Mouse (Mus musculus): Measurements from ENCODE around the gene Tubg2. TPM values are rescaled to one million over a fixed set of nuclear protein-coding genes. Genes with fewer than 3 reads are reported as not detected.

Tubg2 gene
- polyA plus RNA-seq, 1 experiment from 2014 or later = 1.8 TPM

GRCm38 (mm10) chr11:101166357-101166756 lies 10.7 kb downstream of the Tubg2 start:
- peaks cover 100% of the 10 kb centered on the region for H3K27me3 ChIP-seq (replicated peaks; ENCODE audit: control insufficient read depth, insufficient read depth, low read length)
- no peak overlapping the region for H3K27ac ChIP-seq (ENCODE audit: low read depth, low read length)
- H3K9ac ChIP-seq (ENCODE audit: low read depth, low read length) = no peak overlapping the region
- peaks cover 38% of the 10 kb centered on the region for H3K4me1 ChIP-seq (replicated peaks; ENCODE audit: control insufficient read depth, insufficient read depth, low read length)
- no peak overlapping the region for H3K4me2 ChIP-seq
- ATAC-seq (replicated peaks; ENCODE audit: low FRiP score) = no peak
- 62% methylated on average over 14 of the region's 14 CpGs for WGBS
- H3K36me3 ChIP-seq (ENCODE audit: control insufficient read depth, insufficient read depth, low read length) = peaks cover 7% of the 10 kb centered on the region
- no peak overlapping the region for H3K4me3 ChIP-seq (ENCODE audit: low read depth, low read length)
- no peaks in the 10 kb centered on the region for H3K9me3 ChIP-seq (ENCODE audit: control insufficient read depth, low read length)
- DNase-seq (ENCODE audit: low spot score) = no peak

GRCm38 (mm10) chr11:101167211-101167962 lies 11.7 kb downstream of the Tubg2 start:
- H3K9me3 ChIP-seq (ENCODE audit: control insufficient read depth, low read length) = no peaks in the 10 kb centered on the region
- peaks cover 7% of the 10 kb centered on the region for H3K36me3 ChIP-seq (ENCODE audit: control insufficient read depth, insufficient read depth, low read length)
- H3K4me3 ChIP-seq (ENCODE audit: low read depth, low read length) = no peak overlapping the region
- H3K9ac ChIP-seq (ENCODE audit: low read depth, low read length) = no peak overlapping the region
- peaks cover 46% of the 10 kb centered on the region for H3K4me1 ChIP-seq (replicated peaks; ENCODE audit: control insufficient read depth, insufficient read depth, low read length)
- H3K27ac ChIP-seq (ENCODE audit: low read depth, low read length) = no peak overlapping the region
- ATAC-seq (replicated peaks; ENCODE audit: low FRiP score) (no peak), DNase-seq (ENCODE audit: low spot score) (no peak)
- no peak overlapping the region for H3K4me2 ChIP-seq
- 47% methylated on average over 19 of the region's 19 CpGs for WGBS
- H3K27me3 ChIP-seq (replicated peaks; ENCODE audit: control insufficient read depth, insufficient read depth, low read length) = peaks cover 100% of the 10 kb centered on the region

GRCm38 (mm10) chr11:101167963-101168300 lies 12.2 kb downstream of the Tubg2 start:
- no peak overlapping the region for H3K4me2 ChIP-seq
- DNase-seq (ENCODE audit: low spot score) (no peak), ATAC-seq (replicated peaks; ENCODE audit: low FRiP score) (no peak)
- no peaks in the 10 kb centered on the region for H3K9me3 ChIP-seq (ENCODE audit: control insufficient read depth, low read length)
- peaks cover 99% of the 10 kb centered on the region for H3K27me3 ChIP-seq (replicated peaks; ENCODE audit: control insufficient read depth, insufficient read depth, low read length)
- 33% methylated on average over 8 of the region's 8 CpGs for WGBS
- H3K9ac ChIP-seq (ENCODE audit: low read depth, low read length) = no peak overlapping the region
- H3K4me3 ChIP-seq (ENCODE audit: low read depth, low read length) = no peak overlapping the region
- H3K36me3 ChIP-seq (ENCODE audit: control insufficient read depth, insufficient read depth, low read length) = peaks cover 7% of the 10 kb centered on the region
- no peak overlapping the region for H3K27ac ChIP-seq (ENCODE audit: low read depth, low read length)
- peaks cover 49% of the 10 kb centered on the region for H3K4me1 ChIP-seq (replicated peaks; ENCODE audit: control insufficient read depth, insufficient read depth, low read length)

GRCm38 (mm10) chr11:101168301-101168980 lies 12.7 kb downstream of the Tubg2 start:
- no peak overlapping the region for H3K9ac ChIP-seq (ENCODE audit: low read depth, low read length)
- H3K4me1 ChIP-seq (replicated peaks; ENCODE audit: control insufficient read depth, insufficient read depth, low read length) = peaks cover 53% of the 10 kb centered on the region
- H3K9me3 ChIP-seq (ENCODE audit: control insufficient read depth, low read length) = no peaks in the 10 kb centered on the region
- H3K27me3 ChIP-seq (replicated peaks; ENCODE audit: control insufficient read depth, insufficient read depth, low read length) = peaks cover 99% of the 10 kb centered on the region
- peaks cover 7% of the 10 kb centered on the region for H3K36me3 ChIP-seq (ENCODE audit: control insufficient read depth, insufficient read depth, low read length)
- H3K4me3 ChIP-seq (ENCODE audit: low read depth, low read length) = no peak overlapping the region
- ATAC-seq (replicated peaks; ENCODE audit: low FRiP score) (no peak), DNase-seq (ENCODE audit: low spot score) (no peak)
- H3K27ac ChIP-seq (ENCODE audit: low read depth, low read length) = no peak overlapping the region
- 0 out of 2 replicates have a peak overlapping the region, but pooled peaks have one; percentile 88 for H3K4me2 ChIP-seq
- 41% methylated on average over 18 of the region's 18 CpGs for WGBS

GRCm38 (mm10) chr11:101169301-101170107 lies 13.8 kb downstream of the Tubg2 start:
- Histone ChIP-seq H3K9me3 (ENCODE audit: control insufficient read depth, low read length) (no peaks in the 10 kb centered on the region), H3K4me1 (replicated peaks; ENCODE audit: control insufficient read depth, insufficient read depth, low read length) (peaks cover 58% of the 10 kb centered on the region), H3K36me3 (ENCODE audit: control insufficient read depth, insufficient read depth, low read length) (peaks cover 7% of the 10 kb centered on the region), H3K27ac (ENCODE audit: low read depth, low read length) (no peak overlapping the region), H3K4me2 (peak overlapping the region; percentile 88), H3K4me3 (ENCODE audit: low read depth, low read length) (peak overlapping the region; percentile 61), H3K9ac (ENCODE audit: low read depth, low read length) (no peak overlapping the region), H3K27me3 (replicated peaks; ENCODE audit: control insufficient read depth, insufficient read depth, low read length) (peaks cover 99% of the 10 kb centered on the region)
- no peak for DNase-seq (ENCODE audit: low spot score)
- 14% methylated on average over 16 of the region's 17 CpGs for WGBS
- ATAC-seq (replicated peaks; ENCODE audit: low FRiP score) = no peak

- H3K27ac ChIP-seq (ENCODE audit: low read depth, low read length) = 0 out of 2 replicates have a peak within 1 kb of the TSS, but pooled peaks have one; percentile 52
- peaks cover 99% of the 10 kb centered on the region for H3K27me3 ChIP-seq (replicated peaks; ENCODE audit: control insufficient read depth, insufficient read depth, low read length)
- no peaks in the 10 kb centered on the region for H3K9me3 ChIP-seq (ENCODE audit: control insufficient read depth, low read length)
- H3K36me3 ChIP-seq (ENCODE audit: control insufficient read depth, insufficient read depth, low read length) = peaks cover 7% of the 10 kb centered on the region
- 3% methylated on average over 35 of the region's 35 CpGs for WGBS
- ATAC-seq (replicated peaks; ENCODE audit: low FRiP score) (no peak), DNase-seq (ENCODE audit: low spot score) (peak; percentile 64)
- peak within 1 kb of the TSS; percentile 88 for H3K4me2 ChIP-seq
- H3K4me3 ChIP-seq (ENCODE audit: low read depth, low read length) = peak within 1 kb of the TSS; percentile 61
- peak within 1 kb of the TSS; percentile 47 for H3K9ac ChIP-seq (ENCODE audit: low read depth, low read length)
- H3K4me1 ChIP-seq (replicated peaks; ENCODE audit: control insufficient read depth, insufficient read depth, low read length) = peaks cover 51% of the 10 kb centered on the region
Observed at GRCm38 (mm10) chr11:101170354-101170810, 14.7 kb downstream of the Tubg2 start, which contains the start of gene Cntnap1. TSS of gene Cntnap1 (plus strand) at chr11:101170523.

GRCm38 (mm10) chr11:101170811-101171610 lies 15.3 kb downstream of the Tubg2 start, which contains the start of gene Plekhh3:
TSS of gene Plekhh3 (minus strand) at chr11:101171351.
- Histone ChIP-seq H3K9me3 (ENCODE audit: control insufficient read depth, low read length) (no peaks in the 10 kb centered on the region), H3K36me3 (ENCODE audit: control insufficient read depth, insufficient read depth, low read length) (peaks cover 7% of the 10 kb centered on the region), H3K4me2 (peak within 1 kb of the TSS; percentile 88), H3K27me3 (replicated peaks; ENCODE audit: control insufficient read depth, insufficient read depth, low read length) (peaks cover 99% of the 10 kb centered on the region), H3K4me1 (replicated peaks; ENCODE audit: control insufficient read depth, insufficient read depth, low read length) (peaks cover 50% of the 10 kb centered on the region), H3K27ac (ENCODE audit: low read depth, low read length) (peak within 1 kb of the TSS; percentile 68), H3K9ac (ENCODE audit: low read depth, low read length) (peak within 1 kb of the TSS; percentile 47), H3K4me3 (ENCODE audit: low read depth, low read length) (peak within 1 kb of the TSS; percentile 61)
- WGBS = under 1% methylated on average over 49 of the region's 50 CpGs
- peak; percentile 86 for DNase-seq (ENCODE audit: low spot score)
- peak; percentile 89 for ATAC-seq (replicated peaks; ENCODE audit: low FRiP score)

Data from liver, embryonic 11.5 days (tissue).